Mouse (Mus musculus) forebrain, embryonic 14.5 days (tissue): ENCODE measurements around the gene Foxa2. TPM values are rescaled to one million over a fixed set of nuclear protein-coding genes. Genes with fewer than 3 reads are reported as not detected.

Source experiments
- ATAC-seq: fragments of 200-750 bp; cut with Nextera tagmentation; 2 replicates; pipeline ENCODE4 v1.8.0; 2017; ENCODE audit warnings: mild to moderate bottlenecking, moderate library complexity
- DNase-seq: peaks from one replicate; pipeline ENCODE4 v3.0.0-alpha.2; 2015; ENCODE audit warnings: low spot score
- H3K27ac ChIP-seq: fragments of 300-500 bp; sonication (generic); 2 replicates; pipeline ENCODE4 v1.5.1; 2014; ENCODE audit warnings: low read depth, mild to moderate bottlenecking, control low read depth, low read length, moderate library complexity
- H3K27me3 ChIP-seq: fragments of 300-500 bp; sonication (generic); replicated peaks from 2 replicates; pipeline ENCODE4 v1.6.1; 2014; ENCODE audit warnings: low read length, control low read depth, mixed read lengths; ENCODE audit not compliant: control insufficient read depth, insufficient read depth
- H3K36me3 ChIP-seq: fragments of 300-500 bp; sonication (generic); 2 replicates; pipeline ENCODE4 v1.6.1; 2014; ENCODE audit warnings: low read length, control low read depth; ENCODE audit not compliant: control insufficient read depth, insufficient read depth
- H3K4me1 ChIP-seq: fragments of 300-500 bp; sonication (generic); 2 replicates; pipeline ENCODE4 v1.6.1; 2014; ENCODE audit warnings: antibody characterized with exemption, low read length, control low read depth; ENCODE audit not compliant: control insufficient read depth, insufficient read depth
- H3K4me2 ChIP-seq: fragments of 300-500 bp; sonication (generic); 2 replicates; pipeline ENCODE4 v1.6.1; 2014; ENCODE audit warnings: mild to moderate bottlenecking, control low read depth, low read length
- H3K4me3 ChIP-seq: fragments of 300-500 bp; sonication (generic); 2 replicates; pipeline ENCODE4 v1.5.1; 2014; ENCODE audit warnings: low read depth, low read length, control low read depth
- H3K9ac ChIP-seq: fragments of 300-500 bp; sonication (generic); 2 replicates; pipeline ENCODE4 v1.6.1; 2014; ENCODE audit warnings: mild to moderate bottlenecking, low read length, control low read depth, moderate library complexity
- H3K9me3 ChIP-seq: fragments of 300-500 bp; sonication (generic); replicated peaks from 2 replicates; pipeline ENCODE4 v1.6.1; 2016; ENCODE audit warnings: low read length, control low read depth, mixed read lengths; ENCODE audit not compliant: control insufficient read depth
- WGBS: fragments of 180-500 bp; shearing (Covaris S2); extraction: QIAGEN DNeasy Blood & Tissue Kit; methylation state at CpG from one replicate; pipeline ENCODE4 v1.1.7; 2014; 5-methylcytosine and 5-hydroxymethylcytosine counted together
- polyA plus RNA-seq: library from polyadenylated mRNA; unstranded; fragments of >200 nt; fragmentation: Nextera tagmentation; extraction: Ambion mirVana; gene quantifications from 2 replicates; pipeline ENCODE4 v1.2.1, GENCODE M21; 2014

Foxa2 gene
- polyA plus RNA-seq, 1 experiment from 2014 or later, result 0.13 TPM

DNA sequence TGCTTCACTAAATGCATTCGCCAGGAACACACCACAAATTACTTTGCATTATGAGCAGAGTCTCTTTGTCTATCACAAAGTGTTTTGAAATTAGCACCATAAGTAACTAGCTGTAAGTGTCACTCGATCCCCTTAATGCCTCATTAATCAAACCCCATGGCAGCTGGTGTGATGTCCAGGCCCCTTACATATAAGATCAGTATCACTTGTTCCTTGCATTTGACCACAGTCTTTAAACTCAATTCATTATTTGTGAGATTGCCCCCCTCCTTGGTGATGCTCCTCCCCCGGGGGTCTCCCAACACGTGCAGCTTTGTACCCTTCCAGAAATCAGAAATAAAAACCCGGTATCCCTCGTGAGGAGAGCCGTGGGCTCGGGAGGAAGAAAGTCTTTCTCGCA lies 25.8 kb downstream of the Foxa2 start:
- Histone ChIP-seq H3K4me1 (no peaks in the 10 kb centered on the region), H3K27me3 (peaks cover 75% of the 10 kb centered on the region), H3K4me3 (no peak overlapping the region), H3K9me3 (no peaks in the 10 kb centered on the region), H3K36me3 (no peaks in the 10 kb centered on the region), H3K4me2 (no peak overlapping the region), H3K27ac (no peak overlapping the region), H3K9ac (no peak overlapping the region)
- DNase-seq (no peak), ATAC-seq (no peak)
- WGBS, result 12% methylated on average over 9 of the region's 9 CpGs

DNA sequence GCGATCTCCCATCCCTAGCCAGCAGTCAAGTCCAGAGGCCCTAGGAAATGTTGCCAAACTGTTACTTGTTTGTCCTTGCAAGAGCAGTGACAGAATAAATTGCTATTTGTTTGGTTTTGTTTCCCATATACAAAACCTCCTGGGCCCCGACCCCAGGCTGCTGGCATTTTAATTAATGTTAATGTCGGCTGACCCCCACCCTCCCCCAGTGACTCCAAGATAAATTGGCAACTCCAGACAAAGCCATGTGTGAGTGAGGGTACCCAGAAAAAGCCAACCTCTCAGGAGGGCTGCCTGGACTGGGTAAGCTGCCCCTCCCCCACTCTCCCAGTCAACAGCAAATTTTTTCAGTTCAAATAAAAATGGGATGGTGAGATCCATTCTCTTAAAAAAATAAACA lies 26.6 kb downstream of the Foxa2 start:
- Histone ChIP-seq H3K27ac (no peak overlapping the region), H3K9me3 (no peaks in the 10 kb centered on the region), H3K4me1 (no peaks in the 10 kb centered on the region), H3K9ac (no peak overlapping the region), H3K4me3 (no peak overlapping the region), H3K27me3 (peaks cover 66% of the 10 kb centered on the region), H3K4me2 (no peak overlapping the region), H3K36me3 (no peaks in the 10 kb centered on the region)
- no peak for DNase-seq
- 15% methylated on average over 3 of the region's 3 CpGs for WGBS
- no peak for ATAC-seq

DNA sequence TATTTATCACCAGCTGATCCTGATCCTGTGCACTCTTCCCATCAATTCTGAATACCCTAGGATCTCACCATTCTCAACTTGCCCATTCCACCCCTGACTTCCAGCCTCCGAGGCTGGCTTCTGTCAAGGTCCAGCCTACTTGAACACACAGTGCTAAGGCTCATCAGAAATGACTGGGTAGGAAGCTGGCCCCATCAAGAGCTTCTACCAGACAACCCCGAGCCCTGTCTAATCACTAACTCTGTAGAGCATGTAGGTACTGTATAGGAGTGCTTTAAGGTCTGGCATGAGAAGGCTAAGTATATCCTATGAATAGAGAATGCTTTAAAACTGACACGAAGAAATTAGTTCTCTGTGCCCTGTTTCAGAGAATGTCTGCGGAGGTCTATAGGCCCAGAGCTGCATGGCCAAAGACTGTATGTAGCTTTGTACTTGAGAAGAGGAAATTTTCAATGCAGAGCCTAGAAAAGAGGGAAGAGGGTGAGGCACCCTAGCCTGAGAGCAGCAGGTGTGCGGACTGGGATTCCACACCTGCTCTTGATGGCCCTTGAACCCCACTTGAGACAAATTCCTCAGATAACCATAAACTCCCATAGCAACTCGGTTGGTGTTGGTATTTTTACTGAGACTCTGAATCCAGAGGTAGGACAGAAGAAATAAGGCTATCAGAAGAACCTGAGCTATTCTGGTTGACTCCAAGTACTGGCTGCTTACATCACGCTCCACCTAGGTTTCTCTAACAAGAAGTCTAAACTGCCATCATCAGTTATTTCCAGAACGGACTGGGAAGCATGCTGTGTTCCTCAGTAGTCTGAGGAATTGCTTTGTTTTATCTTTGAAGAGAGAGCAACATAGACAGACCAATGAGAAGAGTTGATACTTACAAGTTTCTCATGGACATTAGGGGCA lies 28.7 kb downstream of the Foxa2 start:
- ATAC-seq (no peak), DNase-seq (no peak)
- Histone ChIP-seq H3K36me3 (no peaks in the 10 kb centered on the region), H3K4me1 (no peaks in the 10 kb centered on the region), H3K4me2 (no peak overlapping the region), H3K27ac (no peak overlapping the region), H3K9ac (no peak overlapping the region), H3K9me3 (no peaks in the 10 kb centered on the region), H3K27me3 (peaks cover 45% of the 10 kb centered on the region), H3K4me3 (no peak overlapping the region)
- WGBS, result 89% methylated on average over 8 of the region's 8 CpGs

DNA sequence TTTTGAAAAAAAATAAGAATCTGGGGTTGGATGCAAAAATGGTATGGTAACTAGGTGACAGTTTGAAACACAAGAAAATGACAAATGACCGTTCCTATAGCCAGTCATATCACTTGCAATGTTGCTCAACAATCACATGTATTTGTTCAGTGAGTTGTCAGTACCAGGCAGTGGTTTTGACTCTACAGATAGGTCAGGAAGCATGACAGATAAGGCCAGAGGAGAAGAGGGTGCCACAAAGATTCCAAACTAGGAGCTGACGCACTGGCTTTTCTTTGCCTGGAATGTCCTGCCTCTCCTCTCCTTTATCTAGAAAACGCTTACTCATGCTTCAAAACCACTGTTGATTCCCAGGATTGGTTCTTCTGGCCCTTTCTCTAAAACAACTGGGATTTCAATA lies 33.4 kb downstream of the Foxa2 start:
- 79% methylated on average over 3 of the region's 3 CpGs for WGBS
- no peak overlapping the region for H3K4me2 ChIP-seq
- no peak overlapping the region for H3K27ac ChIP-seq
- H3K27me3 ChIP-seq, result peaks cover 7% of the 10 kb centered on the region; the same call in 1 of the 2 replicates
- no peaks in the 10 kb centered on the region for H3K4me1 ChIP-seq
- no peak overlapping the region for H3K4me3 ChIP-seq
- H3K36me3 ChIP-seq, result no peaks in the 10 kb centered on the region
- no peaks in the 10 kb centered on the region for H3K9me3 ChIP-seq
- H3K9ac ChIP-seq, result no peak overlapping the region
- DNase-seq (no peak), ATAC-seq (no peak)

DNA sequence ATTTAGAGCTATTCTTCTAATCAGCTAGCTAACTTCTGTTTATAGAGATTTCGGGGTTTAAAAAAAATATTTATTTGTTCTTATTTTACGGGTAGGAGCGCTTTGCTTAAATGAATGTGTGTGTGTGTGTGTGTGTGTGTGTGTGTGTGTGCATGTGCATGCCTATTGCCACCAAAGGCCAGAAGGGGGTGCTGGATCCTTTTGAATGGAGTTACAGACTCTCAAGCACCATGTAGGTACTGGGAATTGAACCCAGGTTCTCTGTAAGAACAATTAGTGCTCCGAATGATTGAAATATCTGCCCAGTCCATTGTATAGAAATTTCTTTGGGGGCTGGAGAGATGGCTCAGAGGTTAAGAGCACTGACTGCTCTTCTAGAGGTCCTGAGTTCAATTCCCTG lies 37.7 kb downstream of the Foxa2 start:
- Histone ChIP-seq H3K9ac (no peak overlapping the region), H3K36me3 (no peaks in the 10 kb centered on the region), H3K4me3 (no peak overlapping the region), H3K4me1 (no peaks in the 10 kb centered on the region), H3K27ac (no peak overlapping the region), H3K4me2 (no peak overlapping the region), H3K27me3 (no peaks in the 10 kb centered on the region), H3K9me3 (no peaks in the 10 kb centered on the region)
- 94% methylated on average over 4 of the region's 4 CpGs for WGBS
- no peak for ATAC-seq
- no peak for DNase-seq

DNA sequence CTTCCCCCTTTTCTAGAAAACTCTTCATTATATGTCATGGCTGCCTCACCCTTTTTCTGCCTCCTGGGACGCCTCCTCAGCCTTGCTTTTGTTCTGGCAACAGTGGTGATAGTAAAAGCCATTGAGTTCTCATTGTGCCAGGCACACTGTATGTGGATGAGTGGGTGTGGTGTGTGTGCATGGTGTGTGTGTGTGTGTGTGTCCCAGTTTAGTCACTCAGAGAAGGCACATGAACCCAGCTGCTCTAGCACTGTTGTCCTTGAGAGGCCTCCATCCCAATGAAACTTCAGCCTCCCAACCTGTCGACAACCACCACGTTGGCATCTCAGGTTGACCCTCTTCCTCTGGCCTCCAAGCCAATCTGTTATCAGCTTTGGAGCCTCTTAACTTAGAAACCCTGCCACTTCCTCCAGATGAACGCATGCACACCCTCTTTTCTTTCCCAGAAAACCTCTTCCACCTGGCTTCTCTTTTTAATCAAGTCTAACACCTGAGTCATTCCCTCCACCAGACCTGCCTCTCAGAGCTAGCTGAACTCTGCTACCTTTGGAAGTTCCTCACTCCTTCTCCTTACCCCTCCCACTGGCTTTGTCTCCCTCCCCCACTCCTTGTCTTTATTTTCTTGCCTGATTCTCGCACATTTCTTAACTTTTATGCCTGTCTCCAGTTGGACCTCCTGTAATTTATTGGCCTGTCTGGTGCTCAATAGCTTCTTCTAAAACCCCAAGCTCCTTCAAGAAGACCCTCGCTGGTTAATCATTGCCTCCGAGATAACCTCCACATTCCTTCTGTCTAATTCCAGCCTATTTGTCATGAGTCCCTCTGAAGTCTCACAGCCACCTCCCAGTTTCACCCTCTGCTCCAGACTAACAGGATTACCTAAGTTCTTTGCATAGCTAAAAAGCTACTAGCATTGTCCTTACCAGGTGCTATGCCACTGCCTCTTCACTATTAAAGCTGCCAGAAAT lies 41.9 kb downstream of the Foxa2 start:
- no peaks in the 10 kb centered on the region for H3K9me3 ChIP-seq
- H3K4me3 ChIP-seq, result no peak overlapping the region
- H3K27me3 ChIP-seq, result no peaks in the 10 kb centered on the region
- H3K9ac ChIP-seq, result no peak overlapping the region
- WGBS, result 65% methylated on average over 7 of the region's 7 CpGs
- H3K4me2 ChIP-seq, result no peak overlapping the region
- ATAC-seq (no peak), DNase-seq (no peak)
- H3K36me3 ChIP-seq, result no peaks in the 10 kb centered on the region
- H3K27ac ChIP-seq, result no peak overlapping the region
- H3K4me1 ChIP-seq, result no peaks in the 10 kb centered on the region

DNA sequence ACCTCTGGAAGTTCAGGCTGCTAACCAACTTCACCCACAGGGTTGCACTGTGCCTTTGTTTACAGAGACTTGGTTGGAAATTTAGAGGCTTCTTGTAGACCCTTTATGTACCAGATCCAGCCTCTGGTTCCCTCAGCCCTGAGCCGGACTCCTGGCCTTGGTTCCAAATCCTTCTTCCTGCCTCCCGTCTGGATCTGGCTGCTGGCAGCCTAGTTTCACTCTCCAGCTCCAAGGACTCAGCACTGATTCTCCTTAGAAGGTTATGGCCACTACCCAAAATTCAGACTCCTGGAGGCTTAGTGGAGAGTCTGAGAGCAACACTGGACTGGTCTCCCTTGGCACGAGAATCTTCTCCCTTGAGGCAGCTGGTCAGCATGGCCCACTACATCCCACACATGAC lies 43.3 kb downstream of the Foxa2 start:
- no peaks in the 10 kb centered on the region for H3K36me3 ChIP-seq
- H3K4me2 ChIP-seq, result no peak overlapping the region
- H3K4me3 ChIP-seq, result no peak overlapping the region
- ATAC-seq (no peak), DNase-seq (no peak)
- WGBS, result 86% methylated on average over 3 of the region's 3 CpGs
- no peaks in the 10 kb centered on the region for H3K9me3 ChIP-seq
- H3K9ac ChIP-seq, result no peak overlapping the region
- no peak overlapping the region for H3K27ac ChIP-seq
- H3K27me3 ChIP-seq, result no peaks in the 10 kb centered on the region
- no peaks in the 10 kb centered on the region for H3K4me1 ChIP-seq

DNA sequence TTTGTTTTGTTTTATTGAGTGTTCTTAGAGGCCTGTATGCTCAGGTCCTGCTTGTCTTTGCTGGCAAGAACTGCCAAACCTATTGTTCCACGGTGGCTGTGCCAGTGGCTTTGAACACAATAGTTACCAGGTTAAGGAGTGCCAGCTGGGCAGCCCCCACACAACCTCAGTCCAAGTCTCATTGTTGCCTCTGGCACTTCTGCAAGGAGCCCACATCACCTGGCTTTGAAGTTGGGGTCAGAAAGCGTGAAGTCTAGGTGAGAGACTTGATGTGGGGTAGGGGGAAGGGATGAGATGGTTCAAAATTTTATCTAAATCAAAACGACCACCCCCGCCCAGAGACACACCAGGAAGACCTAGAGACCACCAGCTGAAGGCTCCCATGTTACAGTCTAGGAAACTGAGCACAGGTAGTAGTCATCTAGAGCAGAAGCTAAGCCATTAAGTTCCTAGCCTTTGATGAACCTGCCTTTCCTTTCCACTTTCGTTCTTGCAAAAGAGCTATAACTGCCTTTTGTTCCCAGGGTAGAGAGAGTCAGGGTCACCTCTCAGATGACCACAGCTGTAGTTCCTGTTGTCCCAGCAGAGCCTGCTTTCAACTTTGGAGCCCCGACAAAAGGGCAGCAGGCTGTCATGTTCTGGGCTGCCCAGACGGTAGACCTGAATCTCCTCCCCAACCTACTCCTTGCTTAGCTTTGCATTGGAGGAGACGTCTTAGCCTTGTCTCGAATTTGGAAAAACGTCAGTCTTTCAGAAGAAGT lies 48.4 kb downstream of the Foxa2 start:
- ATAC-seq, result no peak
- no peak overlapping the region for H3K4me2 ChIP-seq
- no peaks in the 10 kb centered on the region for H3K36me3 ChIP-seq
- H3K4me1 ChIP-seq, result no peaks in the 10 kb centered on the region
- H3K27ac ChIP-seq, result no peak overlapping the region
- H3K4me3 ChIP-seq, result no peak overlapping the region
- H3K9ac ChIP-seq, result no peak overlapping the region
- H3K9me3 ChIP-seq, result no peaks in the 10 kb centered on the region
- no peaks in the 10 kb centered on the region for H3K27me3 ChIP-seq
- WGBS, result 78% methylated on average over 10 of the region's 10 CpGs
- no peak for DNase-seq
